Mouse (Mus musculus): ENCODE results near the gene Nfatc3. TPM values are rescaled to one million over a fixed set of nuclear protein-coding genes. Genes with fewer than 3 reads are reported as not detected.

Nfatc3 gene
- polyA plus RNA-seq, 1 experiment, result 12.6 TPM

DNA sequence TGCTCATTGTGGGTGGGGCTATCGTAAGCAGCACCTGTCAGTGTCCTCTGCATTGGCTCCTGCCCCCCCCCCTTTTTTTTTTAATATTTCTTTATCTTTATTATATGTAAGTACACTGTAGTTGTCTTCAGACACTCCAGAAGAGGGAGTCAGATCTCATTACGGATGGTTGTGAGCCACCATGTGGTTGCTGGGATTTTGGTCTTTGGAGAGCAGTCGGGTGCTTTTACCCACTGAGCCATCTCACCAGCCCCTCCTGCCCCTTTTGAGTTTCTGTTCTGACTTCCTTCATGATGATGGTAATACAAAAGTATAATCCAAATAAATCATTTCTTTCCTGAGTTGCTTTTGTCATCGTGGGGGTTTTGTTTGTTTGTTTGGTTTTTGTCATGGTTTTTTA lies 43.7 kb downstream of the Nfatc3 start:
- TF ChIP-seq CEBPB (IDR thresholded peaks at IDR 0.05; ENCODE audit: low read depth), result no peak
- no peak for TF ChIP-seq CTCF (IDR thresholded peaks at IDR 0.05; ENCODE audit: control insufficient read depth, insufficient read depth, insufficient read length)
- no peak for TF ChIP-seq USF1 (IDR thresholded peaks at IDR 0.05; ENCODE audit: low read depth)
- no peak for TF ChIP-seq MAX (IDR thresholded peaks at IDR 0.05)
- no peak for TF ChIP-seq MYOD1 (IDR thresholded peaks at IDR 0.05; ENCODE audit: control insufficient read depth, insufficient read length, low read depth)
- no peak for TF ChIP-seq MYOG (IDR thresholded peaks at IDR 0.05; ENCODE audit: control insufficient read depth, extremely low read depth, insufficient read length)
- no peak for TF ChIP-seq FOSL1 (IDR thresholded peaks at IDR 0.05; ENCODE audit: insufficient read depth, low read length, poor library complexity, severe bottlenecking)
- no peak overlapping the region for H3K4me3 ChIP-seq (ENCODE audit: insufficient read depth, poor library complexity, severe bottlenecking)
- no peaks in the 10 kb centered on the region for H3K27me3 ChIP-seq (ENCODE audit: control insufficient read depth, insufficient read depth, insufficient read length)
- H3K79me3 ChIP-seq (ENCODE audit: low read depth), result peaks cover 1% of the 10 kb centered on the region
- H3K36me3 ChIP-seq (ENCODE audit: control insufficient read depth, insufficient read depth), result peaks cover 49% of the 10 kb centered on the region
- H3ac ChIP-seq (ENCODE audit: control insufficient read depth, insufficient read length, low read depth), result no peak overlapping the region
- no peaks in the 10 kb centered on the region for H3K79me2 ChIP-seq (ENCODE audit: control insufficient read depth, insufficient read depth)

DNA sequence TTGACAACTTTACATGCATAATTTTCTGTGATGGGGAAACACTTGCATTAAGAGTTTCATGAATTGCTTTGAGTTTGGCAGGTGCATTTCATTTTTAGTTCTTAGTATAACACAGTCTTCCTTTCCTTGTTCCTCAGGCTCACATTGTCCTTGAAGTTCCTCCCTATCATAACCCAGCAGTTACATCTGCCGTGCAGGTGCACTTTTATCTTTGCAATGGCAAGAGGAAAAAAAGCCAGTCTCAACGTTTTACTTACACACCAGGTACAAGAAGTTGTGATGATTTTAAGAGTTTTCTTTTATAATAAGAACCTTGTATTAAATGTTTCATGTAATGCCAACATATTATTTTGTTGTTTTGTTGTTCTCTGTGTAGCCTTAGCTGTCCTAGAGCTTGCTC lies 45.2 kb downstream of the Nfatc3 start:
- Histone ChIP-seq H3K79me3 (ENCODE audit: low read depth) (peaks cover 1% of the 10 kb centered on the region), H3ac (ENCODE audit: control insufficient read depth, insufficient read length, low read depth) (no peak overlapping the region), H3K36me3 (ENCODE audit: control insufficient read depth, insufficient read depth) (peaks cover 53% of the 10 kb centered on the region), H3K79me2 (ENCODE audit: control insufficient read depth, insufficient read depth) (no peaks in the 10 kb centered on the region), H3K4me3 (ENCODE audit: insufficient read depth, poor library complexity, severe bottlenecking) (no peak overlapping the region), H3K27me3 (ENCODE audit: control insufficient read depth, insufficient read depth, insufficient read length) (no peaks in the 10 kb centered on the region)
- TF ChIP-seq MAX (IDR thresholded peaks at IDR 0.05), result no peak
- no peak for TF ChIP-seq USF1 (IDR thresholded peaks at IDR 0.05; ENCODE audit: low read depth)
- no peak for TF ChIP-seq MYOD1 (IDR thresholded peaks at IDR 0.05; ENCODE audit: control insufficient read depth, insufficient read length, low read depth)
- no peak for TF ChIP-seq CEBPB (IDR thresholded peaks at IDR 0.05; ENCODE audit: low read depth)
- TF ChIP-seq CTCF (IDR thresholded peaks at IDR 0.05; ENCODE audit: control insufficient read depth, insufficient read depth, insufficient read length), result no peak
- no peak for TF ChIP-seq FOSL1 (IDR thresholded peaks at IDR 0.05; ENCODE audit: insufficient read depth, low read length, poor library complexity, severe bottlenecking)
- no peak for TF ChIP-seq MYOG (IDR thresholded peaks at IDR 0.05; ENCODE audit: control insufficient read depth, extremely low read depth, insufficient read length)

DNA sequence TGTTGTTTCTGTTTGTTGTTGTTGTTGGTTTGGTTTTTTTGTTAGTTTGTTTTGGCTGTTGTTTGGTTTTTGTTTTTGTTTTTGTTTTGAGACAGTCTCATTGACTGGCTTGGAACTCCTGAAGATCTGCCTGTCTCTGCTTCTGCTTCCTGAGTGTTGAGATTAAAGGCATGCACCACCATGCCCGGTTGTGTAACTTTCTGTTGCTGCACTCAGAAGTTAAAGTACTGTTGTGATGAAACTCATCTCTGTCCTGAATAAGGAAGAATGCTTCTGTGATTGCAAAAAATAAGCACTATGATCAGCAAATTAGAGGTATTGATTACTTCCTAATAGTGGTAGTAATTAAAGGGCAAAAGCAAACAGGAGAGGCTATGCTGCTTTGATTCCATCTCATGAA lies 47.6 kb downstream of the Nfatc3 start:
- no peaks in the 10 kb centered on the region for H3K79me2 ChIP-seq (ENCODE audit: control insufficient read depth, insufficient read depth)
- H3K4me3 ChIP-seq (ENCODE audit: insufficient read depth, poor library complexity, severe bottlenecking), result no peak overlapping the region
- no peaks in the 10 kb centered on the region for H3K27me3 ChIP-seq (ENCODE audit: control insufficient read depth, insufficient read depth, insufficient read length)

DNA sequence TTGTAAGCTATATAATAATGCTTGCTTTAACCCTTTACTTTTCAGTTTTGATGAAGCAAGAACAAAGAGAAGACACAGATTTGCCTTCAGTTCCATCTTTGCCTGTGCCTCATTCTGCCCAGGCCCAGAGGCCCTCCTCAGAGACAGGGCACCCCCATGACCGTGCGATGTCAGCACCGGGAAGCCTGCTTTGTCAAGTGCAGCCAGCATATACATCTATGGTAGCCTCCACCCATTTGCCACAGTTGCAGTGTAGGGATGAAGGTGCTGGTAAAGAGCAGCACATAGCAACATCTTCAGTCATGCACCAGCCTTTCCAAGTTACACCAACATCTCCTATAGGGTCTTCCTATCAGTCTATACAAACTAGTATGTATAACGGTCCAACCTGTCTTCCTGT lies 49.4 kb downstream of the Nfatc3 start:
- Histone ChIP-seq H3ac (ENCODE audit: control insufficient read depth, insufficient read length, low read depth) (no peak overlapping the region), H3K36me3 (ENCODE audit: control insufficient read depth, insufficient read depth) (peaks cover 42% of the 10 kb centered on the region), H3K4me3 (ENCODE audit: insufficient read depth, poor library complexity, severe bottlenecking) (no peak overlapping the region), H3K79me3 (ENCODE audit: low read depth) (peaks cover 1% of the 10 kb centered on the region), H3K27me3 (ENCODE audit: control insufficient read depth, insufficient read depth, insufficient read length) (no peaks in the 10 kb centered on the region), H3K79me2 (ENCODE audit: control insufficient read depth, insufficient read depth) (no peaks in the 10 kb centered on the region)
- TF ChIP-seq MYOG (IDR thresholded peaks at IDR 0.05; ENCODE audit: control insufficient read depth, extremely low read depth, insufficient read length), result no peak
- no peak for TF ChIP-seq FOSL1 (IDR thresholded peaks at IDR 0.05; ENCODE audit: insufficient read depth, low read length, poor library complexity, severe bottlenecking)
- TF ChIP-seq CEBPB (IDR thresholded peaks at IDR 0.05; ENCODE audit: low read depth), result no peak
- no peak for TF ChIP-seq CTCF (IDR thresholded peaks at IDR 0.05; ENCODE audit: control insufficient read depth, insufficient read depth, insufficient read length)
- TF ChIP-seq MAX (IDR thresholded peaks at IDR 0.05), result no peak
- TF ChIP-seq USF1 (IDR thresholded peaks at IDR 0.05; ENCODE audit: low read depth), result no peak
- TF ChIP-seq MYOD1 (IDR thresholded peaks at IDR 0.05; ENCODE audit: control insufficient read depth, insufficient read length, low read depth), result no peak

More for the DNA sequence above, 47.6 kb downstream of the Nfatc3 start:
- Histone ChIP-seq H3K79me3 (ENCODE audit: low read depth) (peaks cover 1% of the 10 kb centered on the region), H3K36me3 (ENCODE audit: control insufficient read depth, insufficient read depth) (peaks cover 50% of the 10 kb centered on the region), H3ac (ENCODE audit: control insufficient read depth, insufficient read length, low read depth) (no peak overlapping the region)
- TF ChIP-seq MYOG (IDR thresholded peaks at IDR 0.05; ENCODE audit: control insufficient read depth, extremely low read depth, insufficient read length) (no peak), MYOD1 (IDR thresholded peaks at IDR 0.05; ENCODE audit: control insufficient read depth, insufficient read length, low read depth) (no peak), MAX (IDR thresholded peaks at IDR 0.05) (no peak), CEBPB (IDR thresholded peaks at IDR 0.05; ENCODE audit: low read depth) (no peak), CTCF (IDR thresholded peaks at IDR 0.05; ENCODE audit: control insufficient read depth, insufficient read depth, insufficient read length) (no peak), FOSL1 (IDR thresholded peaks at IDR 0.05; ENCODE audit: insufficient read depth, low read length, poor library complexity, severe bottlenecking) (no peak), USF1 (IDR thresholded peaks at IDR 0.05; ENCODE audit: low read depth) (no peak)

DNA sequence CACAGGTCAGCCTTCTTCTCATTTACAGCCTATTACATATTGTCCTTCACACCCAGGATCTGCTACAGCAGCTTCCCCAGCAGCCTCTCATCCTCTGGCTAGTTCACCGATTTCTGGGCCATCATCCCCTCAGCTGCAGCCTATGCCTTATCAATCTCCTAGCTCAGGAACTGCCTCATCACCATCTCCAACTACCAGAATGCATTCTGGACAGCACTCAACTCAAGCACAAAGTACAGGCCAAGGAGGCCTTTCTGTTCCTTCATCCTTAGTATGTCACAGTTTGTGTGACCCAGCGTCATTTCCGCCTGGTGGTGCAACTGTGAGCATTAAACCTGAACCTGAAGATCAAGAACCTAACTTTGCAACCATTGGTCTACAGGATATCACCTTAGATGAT lies 50.1 kb downstream of the Nfatc3 start:
- Histone ChIP-seq H3K36me3 (ENCODE audit: control insufficient read depth, insufficient read depth) (peaks cover 36% of the 10 kb centered on the region), H3K79me3 (ENCODE audit: low read depth) (peaks cover 1% of the 10 kb centered on the region), H3K79me2 (ENCODE audit: control insufficient read depth, insufficient read depth) (no peaks in the 10 kb centered on the region), H3K4me3 (ENCODE audit: insufficient read depth, poor library complexity, severe bottlenecking) (no peak overlapping the region), H3K27me3 (ENCODE audit: control insufficient read depth, insufficient read depth, insufficient read length) (no peaks in the 10 kb centered on the region), H3ac (ENCODE audit: control insufficient read depth, insufficient read length, low read depth) (no peak overlapping the region)
- TF ChIP-seq MAX (IDR thresholded peaks at IDR 0.05) (no peak), USF1 (IDR thresholded peaks at IDR 0.05; ENCODE audit: low read depth) (no peak), FOSL1 (IDR thresholded peaks at IDR 0.05; ENCODE audit: insufficient read depth, low read length, poor library complexity, severe bottlenecking) (no peak), MYOG (IDR thresholded peaks at IDR 0.05; ENCODE audit: control insufficient read depth, extremely low read depth, insufficient read length) (no peak), MYOD1 (IDR thresholded peaks at IDR 0.05; ENCODE audit: control insufficient read depth, insufficient read length, low read depth) (no peak), CEBPB (IDR thresholded peaks at IDR 0.05; ENCODE audit: low read depth) (no peak), CTCF (IDR thresholded peaks at IDR 0.05; ENCODE audit: control insufficient read depth, insufficient read depth, insufficient read length) (no peak)

DNA sequence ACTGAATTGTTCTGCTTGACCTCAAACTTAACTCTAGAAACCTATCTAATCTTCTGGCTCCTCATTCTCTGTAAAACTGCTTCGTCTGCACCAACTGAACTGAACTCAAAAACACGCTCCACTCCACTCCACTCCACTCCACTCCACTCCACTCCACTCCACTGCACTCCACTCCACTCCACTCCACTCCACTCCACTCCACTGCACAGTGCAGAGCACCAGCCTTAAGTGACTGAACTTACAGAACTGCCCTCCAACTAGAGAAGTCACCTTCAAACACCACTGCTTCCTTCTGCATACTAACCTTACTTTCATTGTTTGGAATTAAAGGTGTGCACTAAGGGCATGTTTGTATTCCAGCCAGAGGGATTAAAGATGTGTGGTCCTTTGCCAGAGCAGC lies 53.4 kb downstream of the Nfatc3 start:
- H3K36me3 ChIP-seq (ENCODE audit: control insufficient read depth, insufficient read depth), result peaks cover 25% of the 10 kb centered on the region
- no peaks in the 10 kb centered on the region for H3K79me2 ChIP-seq (ENCODE audit: control insufficient read depth, insufficient read depth)
- no peaks in the 10 kb centered on the region for H3K27me3 ChIP-seq (ENCODE audit: control insufficient read depth, insufficient read depth, insufficient read length)
- H3K4me3 ChIP-seq (ENCODE audit: insufficient read depth, poor library complexity, severe bottlenecking), result no peak overlapping the region
- no peaks in the 10 kb centered on the region for H3K79me3 ChIP-seq (ENCODE audit: low read depth)
- TF ChIP-seq MAX (IDR thresholded peaks at IDR 0.05) (no peak), USF1 (IDR thresholded peaks at IDR 0.05; ENCODE audit: low read depth) (no peak), CEBPB (IDR thresholded peaks at IDR 0.05; ENCODE audit: low read depth) (no peak), MYOG (IDR thresholded peaks at IDR 0.05; ENCODE audit: control insufficient read depth, extremely low read depth, insufficient read length) (no peak), CTCF (IDR thresholded peaks at IDR 0.05; ENCODE audit: control insufficient read depth, insufficient read depth, insufficient read length) (no peak), FOSL1 (IDR thresholded peaks at IDR 0.05; ENCODE audit: insufficient read depth, low read length, poor library complexity, severe bottlenecking) (no peak), MYOD1 (IDR thresholded peaks at IDR 0.05; ENCODE audit: control insufficient read depth, insufficient read length, low read depth) (no peak)
- no peak overlapping the region for H3ac ChIP-seq (ENCODE audit: control insufficient read depth, insufficient read length, low read depth)

Data from C2C12 (cell line).